Mouse (Mus musculus) small intestine, adult 2 months (tissue): ENCODE results near the gene Larp6.

Experiments
- CTCF ChIP-seq: fragments of 200-500 bp; IDR thresholded peaks from 2 replicates; pipeline ENCODE4 v1.5.1; 2012; ENCODE audit warnings: low read depth, mild to moderate bottlenecking, control low read depth, inconsistent platforms, low read length, moderate library complexity, mixed read lengths; ENCODE audit not compliant: insufficient replicate concordance, insufficient read length; ENCODE audit errors: extremely low read depth
- POLR2A ChIP-seq: fragments of 200-500 bp; IDR thresholded peaks from 2 replicates; pipeline ENCODE4 v1.6.1; 2012; ENCODE audit warnings: low read depth, mild to moderate bottlenecking, control low read depth, inconsistent platforms, low read length, moderate library complexity

- TF ChIP-seq CTCF (no peak), POLR2A (no peak)
These were observed at the start of gene Larp6 for GRCm38 (mm10) chr9:60712771-60713541.
